Mouse (Mus musculus): ENCODE results near the gene Selenok. TPM values are rescaled to one million over a fixed set of nuclear protein-coding genes. Genes with fewer than 3 reads are reported as not detected.

Gene Selenok
- polyA plus RNA-seq, 1 experiment from 2014 or later = 222 TPM

DNA sequence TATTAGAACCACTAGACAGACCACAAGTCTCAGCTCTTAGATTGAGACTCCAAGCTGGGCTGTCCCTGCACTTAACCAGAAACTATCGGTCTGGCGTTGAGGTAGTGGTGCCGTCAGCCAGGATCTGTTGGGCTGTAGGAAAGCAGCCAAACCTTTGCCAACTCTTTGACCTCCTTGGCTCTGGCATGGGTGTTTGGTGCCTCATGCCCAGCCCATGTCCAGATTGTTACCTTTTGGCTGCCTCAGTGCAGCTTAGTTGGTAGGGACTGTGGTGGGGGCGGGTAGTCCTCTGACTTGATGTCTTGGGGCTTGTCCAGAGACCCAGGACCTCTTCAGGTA lies 50.3 kb downstream of the Selenok start:
- Histone ChIP-seq H3K36me3 (no peaks in the 10 kb centered on the region), H3K4me3 (no peak overlapping the region), H3K9me3 (replicated peaks) (no peaks in the 10 kb centered on the region), H3K9ac (no peak overlapping the region), H3K4me2 (no peak overlapping the region), H3K27me3 (no peaks in the 10 kb centered on the region), H3K4me1 (replicated peaks) (no peaks in the 10 kb centered on the region), H3K27ac (no peak overlapping the region)
- no peak for ATAC-seq (replicated peaks; ENCODE audit: insufficient number of reproducible peaks, insufficient read depth, low FRiP score, low read depth)
- 84% methylated on average over 4 of the region's 4 CpGs for WGBS

DNA sequence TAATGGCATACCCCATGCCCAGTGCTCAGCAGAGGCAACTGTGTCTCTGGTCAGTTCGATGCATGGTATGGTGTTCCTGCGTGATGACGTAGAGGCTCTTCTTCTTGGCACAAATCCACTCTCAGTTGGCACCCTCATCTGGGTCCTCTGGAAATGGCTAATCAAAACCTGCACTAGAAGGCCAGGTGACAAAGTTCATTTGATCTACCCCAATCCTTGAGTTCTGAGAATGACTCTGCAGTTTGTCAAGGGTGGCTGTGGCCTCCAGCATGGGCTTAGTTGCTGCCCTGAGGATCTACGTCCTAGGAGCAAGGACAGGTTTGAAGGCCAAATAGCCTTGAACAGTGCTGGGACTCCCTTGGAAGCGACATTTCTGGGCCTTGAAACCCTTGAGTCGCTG lies 50.7 kb downstream of the Selenok start:
- WGBS = 90% methylated on average over 6 of the region's 6 CpGs
- Histone ChIP-seq H3K9ac (no peak overlapping the region), H3K4me1 (replicated peaks) (no peaks in the 10 kb centered on the region), H3K36me3 (no peaks in the 10 kb centered on the region), H3K27ac (no peak overlapping the region), H3K9me3 (replicated peaks) (no peaks in the 10 kb centered on the region), H3K4me3 (no peak overlapping the region), H3K4me2 (no peak overlapping the region), H3K27me3 (no peaks in the 10 kb centered on the region)
- no peak for ATAC-seq (replicated peaks; ENCODE audit: insufficient number of reproducible peaks, insufficient read depth, low FRiP score, low read depth)

DNA sequence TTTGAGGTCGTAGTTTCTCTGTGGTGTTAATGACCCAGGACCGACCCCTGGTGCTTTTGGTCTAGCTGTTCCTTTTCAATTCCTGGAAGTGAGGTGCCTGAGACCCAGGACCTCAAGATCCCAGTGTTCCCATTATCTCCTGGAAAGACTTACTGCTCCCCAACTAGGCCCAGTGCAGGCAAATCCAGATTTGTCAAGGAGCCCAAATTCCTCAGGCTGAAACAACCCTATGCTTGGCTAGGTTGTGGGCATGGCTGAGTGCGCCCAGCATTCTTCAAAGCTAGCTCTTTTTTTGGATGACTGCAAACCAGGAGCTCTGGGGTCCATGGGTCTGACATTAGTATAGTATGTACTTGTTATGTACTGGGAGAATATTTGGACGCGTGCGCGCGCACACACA lies 51.3 kb downstream of the Selenok start:
- Histone ChIP-seq H3K9me3 (replicated peaks) (no peaks in the 10 kb centered on the region), H3K4me1 (replicated peaks) (no peaks in the 10 kb centered on the region), H3K9ac (no peak overlapping the region), H3K27me3 (no peaks in the 10 kb centered on the region), H3K4me2 (no peak overlapping the region), H3K4me3 (no peak overlapping the region), H3K27ac (no peak overlapping the region), H3K36me3 (no peaks in the 10 kb centered on the region)
- no peak for ATAC-seq (replicated peaks; ENCODE audit: insufficient number of reproducible peaks, insufficient read depth, low FRiP score, low read depth)
- WGBS = 85% methylated on average over 8 of the region's 8 CpGs

DNA sequence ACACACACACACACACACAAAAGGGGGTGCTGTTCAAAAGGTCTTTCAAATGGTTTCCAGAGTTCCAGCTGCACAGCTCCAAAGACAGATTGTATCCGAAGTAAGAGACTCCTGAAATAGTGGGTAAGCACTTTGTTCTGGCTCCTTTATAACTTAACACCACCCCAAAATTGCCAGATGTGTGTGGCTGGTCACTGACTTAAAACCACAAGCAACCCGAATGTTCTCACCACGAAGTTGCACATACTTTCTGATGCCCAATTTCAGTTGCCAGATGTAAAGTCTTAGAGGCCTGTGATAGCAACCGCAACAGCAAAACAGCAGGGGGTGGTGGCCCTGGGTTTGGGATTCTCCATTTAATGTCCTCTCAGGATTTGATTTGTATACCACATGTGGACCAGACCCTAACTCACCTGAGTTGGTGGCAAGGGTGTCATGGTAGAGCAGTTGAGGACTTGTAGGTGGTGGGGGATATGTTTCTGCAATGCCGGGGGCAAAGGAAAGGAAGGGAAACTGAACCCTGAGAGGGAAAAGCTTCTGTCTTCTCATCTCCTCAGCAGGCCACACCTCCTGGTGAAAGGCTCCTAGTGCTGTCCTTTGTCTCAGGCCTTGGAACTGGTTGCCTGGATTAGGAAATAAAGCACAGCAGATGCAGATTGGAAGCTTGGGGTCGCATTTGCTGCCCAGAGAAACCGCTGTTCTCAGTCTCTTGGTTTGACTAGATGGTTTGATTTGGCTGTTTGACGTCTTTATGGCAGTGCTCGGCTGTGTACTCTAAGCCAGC lies 51.9 kb downstream of the Selenok start:
- H3K27ac ChIP-seq = no peak overlapping the region
- H3K4me2 ChIP-seq = no peak overlapping the region
- H3K9ac ChIP-seq = no peak overlapping the region
- no peaks in the 10 kb centered on the region for H3K4me1 ChIP-seq (replicated peaks)
- no peak overlapping the region for H3K4me3 ChIP-seq
- WGBS = 59% methylated on average over 9 of the region's 9 CpGs
- ATAC-seq (replicated peaks; ENCODE audit: insufficient number of reproducible peaks, insufficient read depth, low FRiP score, low read depth) = no peak
- no peaks in the 10 kb centered on the region for H3K9me3 ChIP-seq (replicated peaks)
- no peaks in the 10 kb centered on the region for H3K36me3 ChIP-seq
- no peaks in the 10 kb centered on the region for H3K27me3 ChIP-seq

DNA sequence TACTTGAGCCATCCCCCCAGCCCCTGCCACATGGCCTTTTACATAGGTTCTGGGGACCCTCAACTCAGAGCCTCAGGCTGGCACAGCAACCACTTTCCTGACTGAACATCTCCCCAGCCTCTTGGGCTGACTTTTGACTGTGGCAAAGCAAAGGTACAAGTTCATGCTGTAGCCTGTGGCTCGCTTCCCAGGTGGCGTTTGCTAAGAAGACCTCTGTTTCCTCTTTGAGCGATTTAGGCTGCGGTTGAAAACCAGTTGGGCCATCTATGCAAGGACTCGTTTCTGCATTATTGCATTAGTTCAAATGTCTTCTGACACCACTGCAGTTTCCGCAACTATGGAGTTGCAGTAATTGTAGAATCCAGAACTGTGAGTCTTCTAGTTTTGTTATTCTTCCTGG lies 54.4 kb downstream of the Selenok start:
- no peak overlapping the region for H3K27ac ChIP-seq
- no peak overlapping the region for H3K4me2 ChIP-seq
- ATAC-seq (replicated peaks; ENCODE audit: insufficient number of reproducible peaks, insufficient read depth, low FRiP score, low read depth) = no peak
- no peaks in the 10 kb centered on the region for H3K36me3 ChIP-seq
- H3K9me3 ChIP-seq (replicated peaks) = no peaks in the 10 kb centered on the region
- H3K9ac ChIP-seq = no peak overlapping the region
- H3K27me3 ChIP-seq = no peaks in the 10 kb centered on the region
- WGBS = 83% methylated on average over 6 of the region's 6 CpGs
- H3K4me3 ChIP-seq = no peak overlapping the region
- no peaks in the 10 kb centered on the region for H3K4me1 ChIP-seq (replicated peaks)

GRCm38 (mm10) chr14:30024387-30024786 lies 56.3 kb downstream of the Selenok start:
- no peaks in the 10 kb centered on the region for H3K36me3 ChIP-seq
- ATAC-seq (replicated peaks; ENCODE audit: insufficient number of reproducible peaks, insufficient read depth, low FRiP score, low read depth) = no peak
- no peaks in the 10 kb centered on the region for H3K9me3 ChIP-seq (replicated peaks)
- H3K27me3 ChIP-seq = no peaks in the 10 kb centered on the region
- H3K27ac ChIP-seq = no peak overlapping the region
- 36% methylated on average over 7 of the region's 7 CpGs for WGBS
- no peak overlapping the region for H3K4me2 ChIP-seq
- H3K4me1 ChIP-seq (replicated peaks) = no peaks in the 10 kb centered on the region
- no peak overlapping the region for H3K4me3 ChIP-seq
- H3K9ac ChIP-seq = no peak overlapping the region

Small RNA genes within 50 kb of the gene (microRNA-seq; reads per million reads assigned to microRNA genes)
- gene Mir6947 = not detected

Other genes starting within 250 kb of the Selenok start
- gene Cacna2d3, start 246.4 kb upstream of the Selenok start, polyA plus RNA-seq (2015; fragmentation: Nextera tagmentation; extraction: Ambion mirVana) = 0.39 and 0.43 TPM in 2 replicates
- 47.0 and 52.1 TPM in 2 replicates for gene Actr8, start 10.0 kb downstream of the Selenok start, polyA plus RNA-seq (2015; fragmentation: Nextera tagmentation; extraction: Ambion mirVana)
- 0.62 and 3.0 TPM in 2 replicates for gene Il17rb, start 40.6 kb downstream of the Selenok start, polyA plus RNA-seq (2015; fragmentation: Nextera tagmentation; extraction: Ambion mirVana)
- 0.18 and 0.95 TPM in 2 replicates for gene Chdh, start 40.7 kb downstream of the Selenok start, polyA plus RNA-seq (2015; fragmentation: Nextera tagmentation; extraction: Ambion mirVana)

Data from heart, embryonic 15.5 days (tissue).